Mouse (Mus musculus) midbrain, postnatal 0 days (tissue): ENCODE measurements around the gene Arid1b. TPM values are rescaled to one million over a fixed set of nuclear protein-coding genes. Genes with fewer than 3 reads are reported as not detected.

ENCODE experiments used
- ATAC-seq: fragments of 200-750 bp; cut with Nextera tagmentation; 2 replicates; pipeline ENCODE4 v1.8.0; 2017; ENCODE audit warnings: moderate number of reproducible peaks, mild to moderate bottlenecking, moderate TSS enrichment, moderate library complexity; ENCODE audit not compliant: low FRiP score
- DNase-seq: peaks from one replicate; pipeline ENCODE4 v3.0.0-alpha.2; 2015; ENCODE audit warnings: low spot score
- H3K27ac ChIP-seq: fragments of 300-500 bp; sonication (generic); 2 replicates; pipeline ENCODE4 v1.5.1; 2014; ENCODE audit warnings: low read depth, mild to moderate bottlenecking, low read length, mixed read lengths
- H3K27me3 ChIP-seq: fragments of 300-500 bp; sonication (generic); 2 replicates; pipeline ENCODE4 v1.6.1; 2014; ENCODE audit warnings: low read length, control low read depth, mixed read lengths; ENCODE audit not compliant: insufficient read depth
- H3K36me3 ChIP-seq: fragments of 300-500 bp; sonication (generic); 2 replicates; pipeline ENCODE4 v1.6.1; 2014; ENCODE audit warnings: low read length, control low read depth, mixed read lengths; ENCODE audit not compliant: insufficient read depth
- H3K4me1 ChIP-seq: fragments of 300-500 bp; sonication (generic); 2 replicates; pipeline ENCODE4 v1.6.1; 2014; ENCODE audit warnings: mild to moderate bottlenecking, control low read depth, antibody characterized with exemption, low read length, mixed read lengths; ENCODE audit not compliant: insufficient read depth
- H3K4me2 ChIP-seq: fragments of 300-500 bp; sonication (generic); 2 replicates; pipeline ENCODE4 v1.6.1; 2014; ENCODE audit warnings: low read depth, mild to moderate bottlenecking, low read length, mixed read lengths; ENCODE audit not compliant: poor library complexity, severe bottlenecking
- H3K4me3 ChIP-seq: fragments of 300-500 bp; sonication (generic); 2 replicates; pipeline ENCODE4 v1.5.1; 2014; ENCODE audit warnings: low read depth, mild to moderate bottlenecking, low read length, moderate library complexity
- H3K9ac ChIP-seq: fragments of 300-500 bp; sonication (generic); replicated peaks from 2 replicates; pipeline ENCODE4 v1.6.1; 2014; ENCODE audit warnings: mild to moderate bottlenecking, low read length, moderate library complexity, mixed read lengths; ENCODE audit not compliant: poor library complexity, severe bottlenecking
- H3K9me3 ChIP-seq: fragments of 300-500 bp; sonication (generic); 2 replicates; pipeline ENCODE4 v1.6.1; 2016; ENCODE audit warnings: low read length, control low read depth
- CTCF ChIP-seq: IDR thresholded peaks from 2 replicates; pipeline ENCODE4 v1.5.1; 2016; ENCODE audit warnings: antibody characterized with exemption, mild to moderate bottlenecking
- WGBS: fragments of 180-500 bp; shearing (Covaris S2); extraction: QIAGEN DNeasy Blood & Tissue Kit; methylation state at CpG from one replicate; pipeline ENCODE4 v1.1.7; 2014; 5-methylcytosine and 5-hydroxymethylcytosine counted together
- polyA plus RNA-seq: library from polyadenylated mRNA; unstranded; fragments of >200 nt; fragmentation: Nextera tagmentation; extraction: Ambion mirVana; gene quantifications from 2 replicates; pipeline ENCODE4 v1.2.1, GENCODE M21; 2015
- total RNA-seq: library from RNA; depleted of rRNA; stranded (reverse); fragments of >200 nt; gene quantifications from 2 replicates; pipeline ENCODE4 v1.2.3, GENCODE M21; 2014

Arid1b gene
- total and polyA plus RNA-seq, 2 experiments from 2014 or later, result 11.9 to 73.3 TPM

DNA sequence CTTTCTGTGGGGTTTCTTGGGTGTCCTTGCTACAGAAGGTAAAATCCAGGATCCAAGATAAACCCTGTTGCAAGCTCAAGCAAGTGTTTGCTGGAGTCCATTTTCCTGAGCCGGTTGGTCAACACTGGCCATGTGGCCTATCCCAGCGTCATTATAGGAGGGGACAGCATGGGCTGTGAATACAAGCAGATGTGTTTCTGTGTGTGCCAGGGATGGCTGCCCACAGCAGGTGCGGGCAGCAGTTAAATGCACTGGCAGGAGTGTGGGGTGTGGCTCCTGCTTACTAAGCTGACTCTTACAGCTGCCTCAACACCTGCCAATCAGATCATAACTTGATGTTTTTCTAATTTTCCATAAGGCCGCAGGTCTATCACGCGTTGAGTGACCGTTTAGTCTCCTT is 336.5 kb downstream of the Arid1b start:
- H3K27ac ChIP-seq, result no peak overlapping the region
- no peak for TF ChIP-seq CTCF
- peaks cover 49% of the 10 kb centered on the region for H3K36me3 ChIP-seq
- H3K27me3 ChIP-seq, result no peaks in the 10 kb centered on the region
- no peak overlapping the region for H3K4me2 ChIP-seq
- no peak overlapping the region for H3K9ac ChIP-seq
- H3K9me3 ChIP-seq, result no peaks in the 10 kb centered on the region
- no peak for ATAC-seq
- no peak overlapping the region for H3K4me3 ChIP-seq
- WGBS, result 91% methylated on average over 7 of the region's 7 CpGs
- no peak for DNase-seq
- H3K4me1 ChIP-seq, result no peaks in the 10 kb centered on the region

DNA sequence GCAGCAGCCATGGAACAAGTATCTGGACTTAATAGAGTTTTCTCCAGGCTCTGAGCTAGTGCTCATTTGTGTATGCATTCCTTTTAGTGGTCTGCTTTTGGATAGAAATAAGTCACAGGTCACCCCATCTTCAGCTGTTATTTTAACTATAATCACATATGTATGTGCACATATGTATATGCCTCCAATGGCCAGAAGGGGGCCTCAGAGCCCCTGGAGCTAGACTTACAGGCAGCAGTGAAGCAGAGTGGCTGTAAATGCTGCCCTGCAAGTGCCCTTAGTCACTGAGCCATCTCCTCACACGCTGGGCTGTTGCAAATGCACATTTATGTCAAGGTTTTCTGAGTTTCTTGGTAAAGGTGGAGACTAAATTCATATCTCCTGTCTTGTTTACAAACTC is 337.3 kb downstream of the Arid1b start:
- Histone ChIP-seq H3K9me3 (no peaks in the 10 kb centered on the region), H3K4me1 (no peaks in the 10 kb centered on the region), H3K9ac (no peak overlapping the region), H3K4me3 (no peak overlapping the region), H3K27ac (no peak overlapping the region), H3K4me2 (no peak overlapping the region), H3K36me3 (peaks cover 47% of the 10 kb centered on the region), H3K27me3 (no peaks in the 10 kb centered on the region)
- TF ChIP-seq CTCF, result peak; percentile 67
- peak; percentile 49 for DNase-seq
- ATAC-seq, result no peak
- WGBS, result 96% methylated on average over 1 of the region's 1 CpGs

- Histone ChIP-seq H3K36me3 (peaks cover 42% of the 10 kb centered on the region), H3K4me3 (no peak overlapping the region), H3K27me3 (no peaks in the 10 kb centered on the region), H3K27ac (no peak overlapping the region), H3K4me2 (no peak overlapping the region), H3K9ac (no peak overlapping the region), H3K4me1 (no peaks in the 10 kb centered on the region), H3K9me3 (no peaks in the 10 kb centered on the region)
- no peak for TF ChIP-seq CTCF
- 87% methylated on average over 7 of the region's 7 CpGs for WGBS
- DNase-seq (peak; percentile 23), ATAC-seq (no peak)
These were observed 340.4 kb downstream of the Arid1b start for GRCm38 (mm10) chr17:5334567-5334966.

GRCm38 (mm10) chr17:5344426-5344825 is 350.3 kb downstream of the Arid1b start:
- ATAC-seq (no peak), DNase-seq (peak; percentile 37)
- no peak overlapping the region for H3K9ac ChIP-seq
- no peak overlapping the region for H3K4me3 ChIP-seq
- H3K9me3 ChIP-seq, result no peaks in the 10 kb centered on the region
- no peak for TF ChIP-seq CTCF
- H3K36me3 ChIP-seq, result peaks cover 33% of the 10 kb centered on the region
- H3K27ac ChIP-seq, result no peak overlapping the region
- 65% methylated on average over 1 of the region's 1 CpGs for WGBS
- H3K27me3 ChIP-seq, result no peaks in the 10 kb centered on the region
- no peaks in the 10 kb centered on the region for H3K4me1 ChIP-seq
- no peak overlapping the region for H3K4me2 ChIP-seq

GRCm38 (mm10) chr17:5345810-5346209 is 351.7 kb downstream of the Arid1b start:
- no peak overlapping the region for H3K27ac ChIP-seq
- H3K4me2 ChIP-seq, result no peak overlapping the region
- no peak for TF ChIP-seq CTCF
- no peak for ATAC-seq
- no peak overlapping the region for H3K9ac ChIP-seq
- H3K27me3 ChIP-seq, result no peaks in the 10 kb centered on the region
- 87% methylated on average over 5 of the region's 5 CpGs for WGBS
- no peak for DNase-seq
- H3K36me3 ChIP-seq, result peaks cover 21% of the 10 kb centered on the region
- no peaks in the 10 kb centered on the region for H3K4me1 ChIP-seq
- H3K4me3 ChIP-seq, result no peak overlapping the region
- no peaks in the 10 kb centered on the region for H3K9me3 ChIP-seq

- Histone ChIP-seq H3K4me2 (no peak overlapping the region), H3K4me3 (no peak overlapping the region), H3K36me3 (no peaks in the 10 kb centered on the region), H3K9ac (no peak overlapping the region), H3K9me3 (no peaks in the 10 kb centered on the region), H3K27me3 (no peaks in the 10 kb centered on the region), H3K4me1 (no peaks in the 10 kb centered on the region), H3K27ac (no peak overlapping the region)
- 58% methylated on average over 5 of the region's 5 CpGs for WGBS
- ATAC-seq (0 out of 2 replicates have a peak, but pooled peaks have one; percentile 44), DNase-seq (peak; percentile 89)
- TF ChIP-seq CTCF, result peak; percentile 30
These were observed 358.8 kb downstream of the Arid1b start for GRCm38 (mm10) chr17:5352901-5353300.
